Mouse (Mus musculus): ENCODE measurements at regions not wholly inside any gene's neighbourhood (a gene's known extent, or its start where the extent isn't known, plus 50 kb on each side); places are given as distances from the start of the nearest gene placed in this dataset.

DNA sequence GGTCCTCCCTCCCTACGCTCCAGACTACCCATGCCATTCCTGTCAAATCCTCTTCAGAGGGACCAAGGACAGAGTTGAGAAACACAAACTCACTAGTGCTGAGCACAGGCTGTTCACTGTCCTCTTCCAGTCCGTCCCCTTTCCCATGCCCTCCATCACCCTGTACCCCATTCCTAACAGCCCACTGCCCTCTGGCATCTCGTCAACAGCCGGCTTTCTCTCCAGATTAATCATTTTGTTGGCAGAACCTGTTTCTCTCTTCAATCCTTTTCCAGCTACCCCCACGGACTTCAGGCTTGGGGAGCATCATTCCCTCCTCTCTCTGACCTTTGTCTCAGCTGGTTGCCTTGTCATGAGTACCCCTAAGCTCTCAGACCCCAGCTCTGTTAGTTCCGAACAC lies 99.2 kb upstream of the Grik3 start:
- no peaks in the 10 kb centered on the region for H3K36me3 ChIP-seq (ENCODE audit: control insufficient read depth, insufficient read depth, low read length, poor library complexity, severe bottlenecking)
- no peak for DNase-seq (ENCODE audit: low read depth, low spot score)
- no peaks in the 10 kb centered on the region for H3K27me3 ChIP-seq (ENCODE audit: control insufficient read depth, insufficient read depth, low read length, poor library complexity, severe bottlenecking)

DNA sequence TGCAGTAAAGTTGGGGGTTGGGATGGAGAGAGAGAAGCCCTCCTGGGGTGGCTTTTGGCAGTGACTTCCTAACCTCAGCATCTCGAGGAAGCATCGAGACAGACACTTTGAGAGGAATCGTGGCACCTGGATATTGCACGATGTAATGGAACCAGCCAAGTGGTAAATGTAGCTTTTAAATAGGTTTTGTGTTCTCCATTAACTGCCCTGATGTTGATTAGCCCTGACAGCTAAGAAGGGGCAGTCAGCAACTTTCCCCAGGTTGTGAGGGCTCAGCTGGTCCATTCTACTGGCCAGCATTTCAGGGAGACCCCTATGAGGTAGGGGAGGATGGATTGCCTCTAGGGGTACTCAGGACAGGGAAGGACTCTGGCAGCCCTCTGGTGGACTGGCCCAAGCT lies 104.7 kb upstream of the Grik3 start:
- no peak for DNase-seq (ENCODE audit: low read depth, low spot score)
- Histone ChIP-seq H3K36me3 (ENCODE audit: control insufficient read depth, insufficient read depth, low read length, poor library complexity, severe bottlenecking) (no peaks in the 10 kb centered on the region), H3K27me3 (ENCODE audit: control insufficient read depth, insufficient read depth, low read length, poor library complexity, severe bottlenecking) (no peaks in the 10 kb centered on the region)

DNA sequence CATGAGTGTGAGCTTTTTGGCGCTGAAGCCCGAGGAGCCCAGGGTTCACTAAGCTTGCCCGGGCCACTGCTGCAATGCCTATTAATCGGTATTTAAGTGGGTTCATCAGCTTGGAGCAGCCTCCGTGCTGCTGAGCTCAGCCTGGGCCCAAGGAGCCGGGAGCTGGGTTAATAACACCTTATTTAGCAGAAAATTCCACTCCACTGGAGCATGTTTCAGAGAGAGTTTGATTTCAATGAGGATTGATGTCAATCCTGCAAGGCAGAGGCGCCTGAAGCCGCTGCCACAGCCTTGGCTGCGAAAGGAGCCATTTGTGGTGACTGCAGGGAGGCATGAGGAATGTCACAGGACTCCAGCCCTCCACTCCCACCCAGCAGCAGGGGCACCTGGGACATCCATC lies 126.5 kb upstream of the Grik3 start:
- no peaks in the 10 kb centered on the region for H3K36me3 ChIP-seq (ENCODE audit: control insufficient read depth, insufficient read depth, low read length, poor library complexity, severe bottlenecking)
- no peaks in the 10 kb centered on the region for H3K27me3 ChIP-seq (ENCODE audit: control insufficient read depth, insufficient read depth, low read length, poor library complexity, severe bottlenecking)
- no peak for DNase-seq (ENCODE audit: low read depth, low spot score)

DNA sequence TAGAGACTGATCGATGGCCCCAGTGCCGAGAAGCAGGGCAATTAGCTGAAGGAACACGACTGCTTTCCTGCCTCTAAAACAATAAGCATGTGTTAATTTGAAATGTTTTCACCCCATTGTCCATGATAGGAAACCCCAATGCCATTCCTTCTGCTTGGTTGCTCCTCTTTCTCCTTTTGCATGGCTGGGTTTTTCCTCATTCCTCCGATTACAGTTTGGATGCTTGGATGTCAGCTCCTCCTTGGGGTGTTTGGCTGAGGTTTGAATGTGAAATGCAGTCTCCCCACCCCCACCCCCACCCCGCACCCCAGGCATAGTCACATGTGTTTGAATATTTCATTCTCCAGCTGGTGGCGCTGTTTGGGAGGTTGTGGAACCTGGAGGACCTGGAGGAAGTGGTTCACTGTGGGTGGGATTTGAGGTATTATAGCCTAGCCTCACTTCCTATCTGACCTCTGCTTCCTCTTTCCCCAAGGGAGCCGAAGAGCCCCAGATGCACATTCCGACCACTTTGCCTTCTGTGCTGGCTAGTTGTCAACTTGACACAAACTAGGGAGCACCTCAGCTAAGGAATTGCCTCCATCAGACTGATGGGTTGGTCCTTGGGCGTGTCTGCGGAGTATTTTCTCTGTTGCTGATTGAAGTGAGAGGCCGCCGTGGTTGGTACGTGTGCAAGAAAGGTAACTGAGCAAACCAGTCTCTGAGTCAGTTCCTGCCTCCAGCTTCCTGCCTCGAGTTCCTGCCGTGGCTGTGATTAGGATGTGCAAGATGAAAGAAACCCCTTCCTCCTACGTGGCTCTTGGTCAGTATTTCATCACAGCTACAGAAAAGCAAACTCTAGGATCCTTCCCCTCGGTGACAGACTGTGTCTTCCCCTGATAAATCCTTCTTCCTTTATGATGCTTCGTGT lies 128.6 kb upstream of the Grik3 start:
- DNase-seq (ENCODE audit: low read depth, low spot score), result no peak

DNA sequence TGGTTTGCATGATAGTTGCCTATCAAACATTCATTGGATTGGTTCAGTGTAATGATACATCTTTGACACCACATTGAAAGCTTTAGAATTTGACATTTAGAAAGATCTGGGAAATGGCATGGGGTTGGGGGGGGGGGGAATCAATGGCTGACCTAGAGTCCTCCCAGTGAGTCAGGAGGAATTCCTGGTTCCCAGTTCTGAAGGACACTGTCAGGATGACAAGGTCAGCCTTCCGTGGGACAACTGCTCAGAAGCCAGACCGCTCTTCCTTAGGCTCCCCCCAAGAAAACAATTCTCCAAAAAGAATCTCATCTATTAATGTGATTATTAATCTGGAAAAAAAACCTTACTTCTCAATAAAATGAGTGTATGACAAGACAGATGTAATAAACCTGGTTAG lies 132.1 kb upstream of the Grik3 start:
- no peaks in the 10 kb centered on the region for H3K27me3 ChIP-seq (ENCODE audit: control insufficient read depth, insufficient read depth, low read length, poor library complexity, severe bottlenecking)
- H3K36me3 ChIP-seq (ENCODE audit: control insufficient read depth, insufficient read depth, low read length, poor library complexity, severe bottlenecking), result no peaks in the 10 kb centered on the region
- no peak for DNase-seq (ENCODE audit: low read depth, low spot score)

More for the DNA sequence above, 128.6 kb upstream of the Grik3 start:
- Histone ChIP-seq H3K36me3 (ENCODE audit: control insufficient read depth, insufficient read depth, low read length, poor library complexity, severe bottlenecking) (no peaks in the 10 kb centered on the region), H3K27me3 (ENCODE audit: control insufficient read depth, insufficient read depth, low read length, poor library complexity, severe bottlenecking) (no peaks in the 10 kb centered on the region)

DNA sequence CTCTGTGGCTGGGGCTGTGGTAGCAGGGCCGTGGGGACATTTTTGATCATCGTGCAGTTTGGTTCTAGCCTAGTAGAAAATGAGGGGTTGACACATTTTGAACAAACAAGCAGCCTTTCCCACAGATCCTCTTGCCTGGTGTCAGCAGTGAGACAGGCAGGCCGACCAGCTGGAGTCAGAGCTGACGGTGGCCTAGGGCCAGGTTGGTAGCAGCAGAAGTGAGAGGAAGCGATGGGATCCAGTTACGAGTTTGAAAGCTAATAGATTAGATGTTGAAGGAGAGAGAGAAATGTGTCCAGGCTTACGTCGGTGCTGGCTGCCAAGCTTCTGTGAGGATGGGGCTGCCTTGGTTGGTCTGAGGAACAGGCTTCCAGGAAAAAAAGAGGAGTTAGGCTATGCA lies 134.1 kb upstream of the Grik3 start:
- H3K36me3 ChIP-seq (ENCODE audit: control insufficient read depth, insufficient read depth, low read length, poor library complexity, severe bottlenecking), result no peaks in the 10 kb centered on the region
- no peaks in the 10 kb centered on the region for H3K27me3 ChIP-seq (ENCODE audit: control insufficient read depth, insufficient read depth, low read length, poor library complexity, severe bottlenecking)
- DNase-seq (ENCODE audit: low read depth, low spot score), result no peak

DNA sequence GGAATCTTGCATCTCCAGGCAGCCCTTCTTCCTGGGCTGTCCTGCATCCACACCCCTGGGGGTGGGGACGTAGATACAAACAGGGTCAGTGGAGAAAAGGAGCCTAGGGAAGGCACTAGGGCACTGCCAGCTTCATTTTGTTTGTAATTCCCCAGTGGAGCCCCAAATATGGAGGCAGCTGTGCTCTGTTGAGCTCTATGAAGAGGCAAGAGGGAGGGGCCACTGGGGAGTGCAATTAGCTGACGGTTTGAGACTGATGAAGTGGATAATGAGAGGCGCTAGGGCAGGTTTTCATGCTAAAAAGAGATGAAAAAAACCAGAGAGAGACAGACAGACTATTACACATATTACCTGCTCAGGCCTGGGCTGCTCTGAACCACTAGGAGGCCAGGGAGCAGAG lies 135.8 kb upstream of the Grik3 start:
- Histone ChIP-seq H3K27me3 (ENCODE audit: control insufficient read depth, insufficient read depth, low read length, poor library complexity, severe bottlenecking) (no peaks in the 10 kb centered on the region), H3K36me3 (ENCODE audit: control insufficient read depth, insufficient read depth, low read length, poor library complexity, severe bottlenecking) (no peaks in the 10 kb centered on the region)
- DNase-seq (ENCODE audit: low read depth, low spot score), result no peak

DNA sequence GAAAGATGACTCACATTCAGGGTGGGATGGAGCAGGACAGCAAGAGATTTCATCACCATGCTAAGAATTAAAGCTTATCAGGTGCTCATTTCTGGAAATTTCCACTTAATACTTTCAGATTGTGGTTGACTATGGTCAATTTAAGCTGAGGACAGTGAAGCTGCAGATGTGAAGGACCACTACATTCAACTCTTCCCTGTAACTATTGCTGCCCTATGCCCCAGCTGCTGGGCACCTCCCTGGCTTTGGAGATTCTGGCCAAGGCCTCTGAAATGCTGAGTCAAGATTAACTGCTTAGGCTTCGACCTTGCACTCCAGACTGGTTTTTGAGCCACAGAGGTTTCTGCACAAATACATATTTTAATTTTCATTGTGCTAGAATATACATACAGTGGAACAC lies 140.4 kb upstream of the Grik3 start:
- Histone ChIP-seq H3K36me3 (ENCODE audit: control insufficient read depth, insufficient read depth, low read length, poor library complexity, severe bottlenecking) (no peaks in the 10 kb centered on the region), H3K27me3 (ENCODE audit: control insufficient read depth, insufficient read depth, low read length, poor library complexity, severe bottlenecking) (no peaks in the 10 kb centered on the region)
- DNase-seq (ENCODE audit: low read depth, low spot score), result no peak

DNA sequence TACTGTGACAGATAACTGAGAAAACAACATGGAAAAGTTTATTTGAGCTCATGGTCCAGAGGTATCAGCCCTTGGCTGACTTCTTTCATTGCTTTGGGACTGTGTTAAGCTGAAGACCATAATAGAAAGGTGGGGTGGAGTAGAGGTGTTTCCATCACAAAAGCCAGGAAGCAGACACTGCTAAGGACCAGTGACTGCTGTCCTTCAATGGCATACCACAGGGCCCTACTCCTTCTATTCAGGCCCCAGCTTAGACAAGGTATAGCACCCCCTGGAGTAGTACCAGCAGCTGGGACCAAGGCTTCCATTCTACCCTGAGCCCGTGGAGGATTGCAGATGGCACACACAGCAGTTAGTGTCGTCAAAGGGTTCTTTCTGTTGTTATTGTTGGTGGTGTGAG lies 151.4 kb upstream of the Grik3 start:
- Histone ChIP-seq H3K36me3 (ENCODE audit: control insufficient read depth, insufficient read depth, low read length, poor library complexity, severe bottlenecking) (no peaks in the 10 kb centered on the region), H3K27me3 (ENCODE audit: control insufficient read depth, insufficient read depth, low read length, poor library complexity, severe bottlenecking) (no peaks in the 10 kb centered on the region)
- DNase-seq (ENCODE audit: low read depth, low spot score), result no peak

DNA sequence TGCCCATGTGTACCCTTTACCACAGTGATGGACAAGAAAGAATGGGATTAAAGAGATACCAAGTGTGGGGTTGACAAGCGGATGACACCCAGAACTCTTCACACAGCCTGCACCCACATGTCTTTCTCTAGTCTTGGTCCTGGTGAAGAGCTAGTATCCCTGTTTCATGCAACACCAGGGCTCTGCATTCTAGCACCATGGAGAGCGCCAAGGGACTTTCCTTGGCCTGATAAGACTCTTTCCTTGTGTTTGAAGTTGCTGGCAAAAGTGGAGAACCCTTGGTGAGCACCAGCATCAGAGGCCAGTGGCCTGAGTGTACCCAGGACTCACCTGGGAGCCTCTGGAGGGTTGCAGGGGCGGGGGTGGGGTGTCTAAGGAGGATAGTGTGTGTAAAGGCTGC lies 161.7 kb upstream of the Grik3 start:
- Histone ChIP-seq H3K27me3 (ENCODE audit: control insufficient read depth, insufficient read depth, low read length, poor library complexity, severe bottlenecking) (no peaks in the 10 kb centered on the region), H3K36me3 (ENCODE audit: control insufficient read depth, insufficient read depth, low read length, poor library complexity, severe bottlenecking) (no peaks in the 10 kb centered on the region)
- DNase-seq (ENCODE audit: low read depth, low spot score), result no peak

DNA sequence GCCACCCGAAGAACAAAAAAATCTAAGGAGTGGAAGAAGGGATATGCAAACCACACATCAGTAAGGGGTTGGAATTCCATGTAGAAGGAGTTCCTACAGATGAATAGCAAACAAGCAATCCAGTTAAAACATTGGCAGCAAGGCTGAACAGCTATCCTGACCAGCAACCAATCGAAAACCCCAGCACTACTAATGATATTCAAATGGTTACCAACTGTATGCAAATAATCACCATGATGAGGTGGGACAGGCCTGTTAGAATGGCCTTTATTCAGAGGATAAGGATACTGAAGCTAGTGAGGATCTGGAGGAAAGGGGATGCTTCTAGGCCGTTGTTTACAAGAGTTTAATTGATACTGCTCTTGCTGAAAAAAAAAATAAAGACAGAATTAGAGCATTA lies 166.0 kb upstream of the Grik3 start:
- no peak for DNase-seq (ENCODE audit: low read depth, low spot score)
- Histone ChIP-seq H3K27me3 (ENCODE audit: control insufficient read depth, insufficient read depth, low read length, poor library complexity, severe bottlenecking) (no peaks in the 10 kb centered on the region), H3K36me3 (ENCODE audit: control insufficient read depth, insufficient read depth, low read length, poor library complexity, severe bottlenecking) (no peaks in the 10 kb centered on the region)

DNA sequence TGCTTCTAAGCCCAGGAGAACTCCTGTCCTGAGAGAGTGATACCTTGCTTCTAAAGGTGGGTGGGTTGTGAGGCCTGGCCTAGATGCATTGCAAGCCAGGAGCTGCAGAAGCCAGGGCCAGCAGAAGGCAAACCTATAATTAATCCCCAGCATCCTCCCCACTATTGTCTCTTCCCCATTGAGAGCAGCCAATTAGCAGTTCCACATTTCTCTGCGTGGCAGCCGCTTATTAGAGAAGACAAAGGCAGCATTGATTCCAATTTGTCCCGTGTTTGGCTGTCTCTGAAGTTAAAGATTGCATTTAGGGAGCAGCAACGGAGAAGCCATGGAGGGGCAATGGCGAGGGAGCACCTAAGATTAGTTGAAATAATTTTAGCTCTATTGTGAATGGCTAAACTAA lies 171.2 kb upstream of the Grik3 start:
- H3K27me3 ChIP-seq (ENCODE audit: control insufficient read depth, insufficient read depth, low read length, poor library complexity, severe bottlenecking), result no peaks in the 10 kb centered on the region
- DNase-seq (ENCODE audit: low read depth, low spot score), result no peak
- H3K36me3 ChIP-seq (ENCODE audit: control insufficient read depth, insufficient read depth, low read length, poor library complexity, severe bottlenecking), result no peaks in the 10 kb centered on the region

DNA sequence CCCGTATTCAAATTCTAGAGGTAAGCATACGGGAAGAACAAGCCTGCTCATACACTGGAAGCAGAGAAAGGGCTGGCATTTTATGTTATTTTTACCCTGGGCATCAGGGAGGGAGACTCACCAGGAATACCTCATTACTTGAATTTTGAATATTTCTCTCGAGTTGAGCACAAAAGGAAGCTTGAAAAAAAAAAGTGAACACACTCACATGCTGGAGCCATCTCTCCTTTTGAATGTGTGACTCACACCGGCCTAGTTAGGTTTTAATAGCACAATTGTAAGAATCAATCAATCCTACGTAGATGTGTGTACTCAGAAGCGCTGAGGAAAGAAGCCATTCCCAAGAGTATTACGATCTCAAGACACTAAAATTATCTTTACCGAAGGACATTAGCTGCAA lies 172.2 kb upstream of the Grik3 start:
- Histone ChIP-seq H3K36me3 (ENCODE audit: control insufficient read depth, insufficient read depth, low read length, poor library complexity, severe bottlenecking) (no peaks in the 10 kb centered on the region), H3K27me3 (ENCODE audit: control insufficient read depth, insufficient read depth, low read length, poor library complexity, severe bottlenecking) (no peaks in the 10 kb centered on the region)
- no peak for DNase-seq (ENCODE audit: low read depth, low spot score)

DNA sequence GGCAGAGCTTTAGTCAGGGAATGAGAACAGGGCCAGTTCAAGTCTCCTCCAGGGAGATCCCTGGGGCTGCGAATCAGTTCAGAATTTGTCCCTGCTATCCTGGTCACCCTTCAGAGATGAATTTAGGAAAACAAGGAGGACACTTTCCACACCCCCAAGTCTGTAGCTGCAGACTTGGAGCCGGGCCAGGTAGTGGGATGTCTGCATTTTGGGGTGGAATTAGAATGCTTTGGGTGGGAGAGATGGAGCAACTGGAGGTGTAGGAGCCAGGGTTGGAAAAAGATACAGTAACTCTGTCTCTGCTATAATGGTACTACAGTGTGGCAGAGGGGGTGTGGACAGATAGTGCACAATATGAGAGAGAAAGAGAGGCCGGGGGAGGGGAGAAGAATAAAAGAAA lies 173.6 kb upstream of the Grik3 start:
- no peaks in the 10 kb centered on the region for H3K27me3 ChIP-seq (ENCODE audit: control insufficient read depth, insufficient read depth, low read length, poor library complexity, severe bottlenecking)
- no peak for DNase-seq (ENCODE audit: low read depth, low spot score)
- H3K36me3 ChIP-seq (ENCODE audit: control insufficient read depth, insufficient read depth, low read length, poor library complexity, severe bottlenecking), result no peaks in the 10 kb centered on the region

DNA sequence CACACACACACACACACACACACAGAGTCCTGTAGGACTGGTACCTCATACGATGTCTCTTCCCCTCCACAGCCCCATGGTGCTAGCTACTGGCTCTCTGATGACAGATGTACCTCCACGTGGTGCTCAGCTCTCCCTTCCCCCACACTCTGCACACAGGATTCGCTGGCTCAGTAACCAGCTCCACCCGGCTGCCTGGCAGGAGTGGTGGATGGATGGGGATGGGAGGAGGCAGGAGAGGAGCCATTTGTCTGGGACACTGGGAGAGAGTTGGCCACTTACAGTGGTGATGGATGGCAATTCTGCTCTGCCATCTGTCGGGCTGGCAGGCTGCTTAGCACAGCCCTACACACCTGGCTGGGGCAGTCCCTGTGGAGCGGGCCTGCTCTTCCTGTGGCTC lies 174.7 kb upstream of the Grik3 start:
- H3K36me3 ChIP-seq (ENCODE audit: control insufficient read depth, insufficient read depth, low read length, poor library complexity, severe bottlenecking), result no peaks in the 10 kb centered on the region
- H3K27me3 ChIP-seq (ENCODE audit: control insufficient read depth, insufficient read depth, low read length, poor library complexity, severe bottlenecking), result no peaks in the 10 kb centered on the region
- DNase-seq (ENCODE audit: low read depth, low spot score), result no peak

DNA sequence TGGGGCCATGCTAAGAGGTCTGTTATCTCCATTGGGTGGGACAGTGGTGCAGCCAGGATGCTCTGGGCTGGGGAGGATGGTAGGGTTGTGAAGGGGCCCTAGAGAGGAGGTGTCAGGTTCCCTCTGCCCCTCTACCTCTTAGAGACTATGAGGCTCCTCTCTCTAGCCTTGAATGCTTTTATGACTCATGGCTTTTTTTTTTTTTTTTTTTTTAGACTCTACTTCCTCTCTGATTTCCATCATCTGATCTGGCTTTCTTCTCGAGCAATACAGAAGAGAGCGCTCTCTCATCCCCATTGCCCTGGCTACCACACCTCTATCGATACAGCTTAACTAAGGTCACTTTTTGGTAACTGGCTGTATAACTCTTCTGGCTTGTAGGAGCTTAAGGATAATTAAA lies 176.6 kb upstream of the Grik3 start:
- H3K27me3 ChIP-seq (ENCODE audit: control insufficient read depth, insufficient read depth, low read length, poor library complexity, severe bottlenecking), result no peaks in the 10 kb centered on the region
- H3K36me3 ChIP-seq (ENCODE audit: control insufficient read depth, insufficient read depth, low read length, poor library complexity, severe bottlenecking), result no peaks in the 10 kb centered on the region
- DNase-seq (ENCODE audit: low read depth, low spot score), result no peak

Measured in splenic B cell, adult 2 months (primary cell).